Mouse (Mus musculus) neutrophil, adult 83 days (primary cell): ENCODE measurements around the gene Sumo3. TPM values are rescaled to one million over a fixed set of nuclear protein-coding genes. Genes with fewer than 3 reads are reported as not detected.

Experiments
- total RNA-seq, 2 experiments: library from RNA; stranded (reverse); gene quantifications; one replicate each; pipeline ENCODE4 v1.2.4; 2023

The Sumo3 gene
- total RNA-seq: 10 to 100 TPM; 54.9 to 60.9 TPM

GRCm38 (mm10) chr10:77605908-77606826, at the start of gene Sumo3, which contains the start of gene Gm49325:
Gene Sumo3 (plus strand): TSS chr10:77606097.
Gene Gm49325 (plus strand): TSS chr10:77606197.

DNA sequence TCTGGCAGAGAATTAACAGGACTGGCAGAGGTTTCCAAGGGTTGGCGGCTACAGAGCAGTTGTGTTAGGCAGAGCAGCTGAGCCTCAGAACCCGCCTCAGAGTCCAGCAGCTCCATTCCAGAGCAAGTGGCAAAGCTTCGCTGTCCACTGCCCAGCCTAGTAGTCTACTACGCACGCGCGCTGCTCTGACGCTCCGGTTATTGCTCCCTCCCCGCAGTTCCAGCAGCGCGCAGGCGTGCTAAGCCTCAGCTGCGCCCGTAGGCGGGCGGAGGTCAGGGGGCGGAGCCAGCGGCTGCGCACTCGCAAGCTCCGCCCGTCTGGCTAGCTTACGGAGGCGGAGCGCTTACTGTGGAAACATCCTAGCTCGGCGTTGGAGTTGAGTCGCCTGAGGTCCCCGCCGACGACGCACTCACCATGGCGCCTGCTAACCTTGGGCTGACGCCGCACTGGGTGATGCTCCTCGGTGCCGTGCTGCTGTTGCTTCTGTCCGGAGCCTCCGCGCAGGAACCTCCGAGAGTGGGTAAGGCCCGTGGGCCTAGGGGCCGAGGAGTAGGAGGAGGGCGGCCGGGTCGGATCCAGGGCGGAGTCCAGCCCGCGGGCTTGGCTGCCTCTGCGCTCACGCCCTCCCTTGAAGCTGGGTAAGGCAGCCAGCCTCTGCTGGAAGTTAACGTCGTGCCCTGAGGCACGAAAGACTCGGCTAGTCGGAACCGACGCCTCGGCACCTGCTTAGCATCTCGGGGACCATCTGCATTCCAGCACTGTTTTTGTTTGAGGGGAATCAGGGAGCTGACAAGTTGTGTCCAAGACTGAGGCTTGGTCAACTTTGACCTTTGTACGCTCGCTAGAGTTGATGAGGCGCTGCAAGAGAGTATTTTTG, 24.3 kb upstream of the Sumo3 start, which contains the start of gene Pttg1ip:
Gene Pttg1ip, plus strand, starts transcription at position 313 of the 877 bp plus-strand sequence.

GRCm38 (mm10) chr10:77622055-77622988, 16.4 kb downstream of the Sumo3 start, which contains the start of gene Ube2g2:
Gene Ube2g2 (plus strand): TSS chr10:77622275.

Other genes with a start within 250 kb of the Sumo3 start
- under 1 TPM; 0.18 to 0.35 TPM for gene Adarb1, start 187.8 kb upstream of the Sumo3 start, total RNA-seq
- 10 to 100 TPM; 15.7 to 16.4 TPM for gene Fam207a, start 90.3 kb upstream of the Sumo3 start, total RNA-seq
- 100 to 1,000 TPM; 782 to 835 TPM for gene Itgb2, start 75.8 kb upstream of the Sumo3 start, total RNA-seq
- gene Pttg1ip, start 24.4 kb upstream of the Sumo3 start, total RNA-seq: 10 to 100 TPM; 70.5 to 75.8 TPM
- gene Gm49325, start 100 bp downstream of the Sumo3 start, total RNA-seq: 1 to 10 TPM in 1 of 2 experiments, not detected in 1; 4.6 TPM
- gene Ube2g2, start 16.2 kb downstream of the Sumo3 start, total RNA-seq: 10 to 100 TPM; 34.3 to 36.2 TPM
- not detected for gene Tspear, start 80.5 kb downstream of the Sumo3 start, total RNA-seq
- not detected for gene Gm19402, start 84.7 kb downstream of the Sumo3 start, total RNA-seq
- gene Gm9508, start 91.1 kb downstream of the Sumo3 start, total RNA-seq: not detected
- gene Gm10272, start 100.5 kb downstream of the Sumo3 start, total RNA-seq: not detected
- gene Gm10024, start 105.4 kb downstream of the Sumo3 start, total RNA-seq: not detected
- gene Gm10142, start 109.7 kb downstream of the Sumo3 start, total RNA-seq: not detected
- not detected for gene Krtap12-1, start 114.5 kb downstream of the Sumo3 start, total RNA-seq
- gene Gm10100, start 120.4 kb downstream of the Sumo3 start, total RNA-seq: not detected
- not detected for gene Gm18596, start 136.5 kb downstream of the Sumo3 start, total RNA-seq
- gene Gm9736, start 145.3 kb downstream of the Sumo3 start, total RNA-seq: not detected
- not detected for gene Gm3233, start 153.6 kb downstream of the Sumo3 start, total RNA-seq
- gene Gm3238, start 165.2 kb downstream of the Sumo3 start, total RNA-seq: not detected
- not detected for gene Gm7138, start 170.8 kb downstream of the Sumo3 start, total RNA-seq
- not detected for gene Gm3250, start 176.4 kb downstream of the Sumo3 start, total RNA-seq
- not detected for gene Gm7137, start 182.1 kb downstream of the Sumo3 start, total RNA-seq
- not detected for gene Gm9639, start 189.0 kb downstream of the Sumo3 start, total RNA-seq
- not detected for gene Gm19668, start 193.0 kb downstream of the Sumo3 start, total RNA-seq
- gene Gm9507, start 205.7 kb downstream of the Sumo3 start, total RNA-seq: not detected
- gene Gm2696, start 208.6 kb downstream of the Sumo3 start, total RNA-seq: not detected
- gene Krtap10-4, start 221.0 kb downstream of the Sumo3 start, total RNA-seq: not detected
- gene Krtap10-10, start 229.8 kb downstream of the Sumo3 start, total RNA-seq: not detected
- not detected for gene Gm36176, start 240.7 kb downstream of the Sumo3 start, total RNA-seq
- gene Gm10318, start 246.8 kb downstream of the Sumo3 start, total RNA-seq: not detected